Mouse (Mus musculus): ENCODE measurements around the gene Amh. TPM values are rescaled to one million over a fixed set of nuclear protein-coding genes. Genes with fewer than 3 reads are reported as not detected.

The Amh gene
- polyA plus RNA-seq, 1 experiment from 2014 or later: 0.12 TPM

DNA sequence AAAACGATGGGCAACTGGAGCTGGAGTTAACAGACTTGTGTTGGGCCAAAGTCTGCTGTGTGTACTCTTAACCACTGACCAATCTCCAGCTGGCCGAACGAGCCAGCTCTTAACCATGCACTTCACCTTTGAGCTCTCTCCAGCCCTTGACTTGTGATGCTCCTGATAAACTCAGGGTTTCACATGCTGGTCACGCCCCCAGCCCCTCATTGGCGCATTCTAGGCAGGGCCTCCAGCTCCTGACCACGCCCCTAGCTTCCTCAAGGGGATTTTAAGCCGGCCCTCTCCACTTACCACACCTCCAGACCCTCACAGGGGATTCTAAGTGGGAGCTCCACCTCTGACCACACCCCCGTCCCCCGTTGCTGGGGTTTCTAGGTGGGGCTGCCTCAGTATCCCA, 26.1 kb downstream of the Amh start:
- Histone ChIP-seq H3K36me3 (ENCODE audit: control insufficient read depth, insufficient read depth, low read length) (peaks cover 30% of the 10 kb centered on the region), H3K9me3 (ENCODE audit: control insufficient read depth, low read length) (0 out of 2 replicates have a peak, but pooled peaks cover 6% of the 10 kb centered on the region), H3K27me3 (ENCODE audit: control insufficient read depth, insufficient read depth, low read length) (peaks cover 30% of the 10 kb centered on the region), H3K4me2 (ENCODE audit: low read length) (no peak overlapping the region), H3K27ac (replicated peaks in 1 of 2; ENCODE audit: control insufficient read depth in 1 of 2, insufficient read depth in 1 of 2, low read depth in 2 of 2, low read length in 2 of 2) (no peak overlapping the region), H3K4me1 (ENCODE audit: control insufficient read depth in 2 of 2, insufficient read depth in 2 of 2, low read length in 2 of 2) (peaks cover 7 to 29% of the 10 kb centered on the region in 2 experiments; a peak in 3 of 4 replicates), H3K4me3 (ENCODE audit: control insufficient read depth in 1 of 2, insufficient read depth in 1 of 2, low read depth in 1 of 2, low read length in 2 of 2) (no peak overlapping the region), H3K9ac (ENCODE audit: low read length) (no peak overlapping the region)
- WGBS: 9% methylated on average over 9 of the region's 9 CpGs
- ATAC-seq (ENCODE audit: insufficient number of reproducible peaks, insufficient read depth, low FRiP score, low read depth): no peak

DNA sequence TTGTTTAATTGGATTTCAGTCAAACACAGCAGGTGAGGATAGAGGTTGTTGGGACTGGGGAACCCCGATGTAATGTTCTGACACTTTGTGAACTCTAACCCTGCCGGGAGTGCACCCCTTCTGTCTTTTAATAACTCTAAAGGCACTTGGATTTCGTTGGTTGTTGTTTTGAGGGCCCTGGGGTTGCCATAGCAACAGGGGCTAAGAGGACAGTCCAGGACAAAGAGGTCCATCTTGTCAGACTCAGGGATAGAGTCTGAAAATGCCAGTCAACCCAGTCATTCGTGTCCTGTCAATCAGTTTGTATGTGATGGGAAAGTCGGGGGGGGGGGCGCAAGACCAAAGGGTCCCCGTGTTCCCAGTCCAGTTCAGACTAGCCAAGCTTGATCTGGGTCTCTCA, 27.8 kb downstream of the Amh start:
- Histone ChIP-seq H3K27ac (replicated peaks in 1 of 2; ENCODE audit: control insufficient read depth in 1 of 2, insufficient read depth in 1 of 2, low read depth in 2 of 2, low read length in 2 of 2) (no peak overlapping the region), H3K9ac (ENCODE audit: low read length) (no peak overlapping the region), H3K4me2 (ENCODE audit: low read length) (no peak overlapping the region), H3K4me1 (ENCODE audit: control insufficient read depth in 2 of 2, insufficient read depth in 2 of 2, low read length in 2 of 2) (peaks cover 20 to 41% of the 10 kb centered on the region in 2 experiments), H3K4me3 (ENCODE audit: control insufficient read depth in 1 of 2, insufficient read depth in 1 of 2, low read depth in 1 of 2, low read length in 2 of 2) (no peak overlapping the region), H3K27me3 (ENCODE audit: control insufficient read depth, insufficient read depth, low read length) (peaks cover 41% of the 10 kb centered on the region), H3K9me3 (ENCODE audit: control insufficient read depth, low read length) (0 out of 2 replicates have a peak, but pooled peaks cover 6% of the 10 kb centered on the region), H3K36me3 (ENCODE audit: control insufficient read depth, insufficient read depth, low read length) (peaks cover 26% of the 10 kb centered on the region)
- ATAC-seq (ENCODE audit: insufficient number of reproducible peaks, insufficient read depth, low FRiP score, low read depth): no peak
- WGBS: 62% methylated on average over 7 of the region's 7 CpGs

DNA sequence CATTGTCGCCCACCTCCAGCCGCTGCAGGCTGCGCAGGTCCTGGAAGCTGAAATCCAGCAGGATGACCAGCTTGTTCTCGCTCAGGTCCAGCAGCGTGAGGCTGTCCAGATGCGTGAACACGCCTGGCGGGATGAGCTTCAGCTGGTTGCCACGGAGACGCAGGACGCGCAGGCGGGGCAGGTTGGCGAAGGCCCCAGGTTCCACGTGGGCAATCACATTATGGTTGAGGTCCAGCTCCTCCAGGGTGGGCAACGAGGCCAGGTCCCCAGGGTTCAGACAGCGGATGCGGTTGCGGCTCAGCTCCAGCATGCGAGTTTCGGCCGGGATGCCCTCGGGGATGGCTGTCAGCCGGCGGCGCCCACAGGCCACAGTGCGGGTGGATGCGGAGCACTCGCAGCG, 30.6 kb downstream of the Amh start:
- H3K4me2 ChIP-seq (ENCODE audit: low read length): no peak overlapping the region
- no peak overlapping the region for H3K4me3 ChIP-seq (ENCODE audit: control insufficient read depth in 1 of 2, insufficient read depth in 1 of 2, low read depth in 1 of 2, low read length in 2 of 2)
- H3K4me1 ChIP-seq (ENCODE audit: control insufficient read depth in 2 of 2, insufficient read depth in 2 of 2, low read length in 2 of 2): peaks cover 23 to 33% of the 10 kb centered on the region in 2 experiments
- peaks cover 41% of the 10 kb centered on the region for H3K27me3 ChIP-seq (ENCODE audit: control insufficient read depth, insufficient read depth, low read length)
- H3K36me3 ChIP-seq (ENCODE audit: control insufficient read depth, insufficient read depth, low read length): peaks cover 2% of the 10 kb centered on the region
- 61% methylated on average over 30 of the region's 30 CpGs for WGBS
- H3K9ac ChIP-seq (ENCODE audit: low read length): peak overlapping the region; percentile 17; the same call in 1 of the 2 replicates
- no peak for ATAC-seq (ENCODE audit: insufficient number of reproducible peaks, insufficient read depth, low FRiP score, low read depth)
- 0 out of 2 replicates have a peak, but pooled peaks cover 6% of the 10 kb centered on the region for H3K9me3 ChIP-seq (ENCODE audit: control insufficient read depth, low read length)
- H3K27ac ChIP-seq (replicated peaks in 1 of 2; ENCODE audit: control insufficient read depth in 1 of 2, insufficient read depth in 1 of 2, low read depth in 2 of 2, low read length in 2 of 2): no peak overlapping the region

DNA sequence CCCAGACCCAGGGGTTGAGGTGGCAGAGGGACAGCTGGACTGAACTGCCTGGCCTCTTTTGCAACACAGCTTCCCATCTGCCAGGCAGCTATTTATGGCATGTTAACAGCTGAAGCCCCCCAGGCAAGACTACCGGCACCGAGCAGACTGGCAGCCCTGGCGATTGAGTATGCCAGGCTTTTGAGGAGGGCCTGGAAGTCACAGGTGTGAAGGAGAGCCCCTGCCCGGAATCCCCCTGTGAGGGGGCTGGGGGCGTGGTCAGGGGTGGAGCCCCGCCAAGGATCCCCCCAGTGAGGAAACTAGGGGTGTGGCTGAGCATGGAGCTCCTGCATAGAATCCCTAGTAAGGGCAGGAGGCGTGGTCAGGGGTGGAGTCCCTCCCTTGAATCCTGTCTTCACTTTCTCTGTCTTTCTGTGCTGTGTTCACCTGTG, 31.9 kb downstream of the Amh start:
- Histone ChIP-seq H3K36me3 (ENCODE audit: control insufficient read depth, insufficient read depth, low read length) (no peaks in the 10 kb centered on the region), H3K27me3 (ENCODE audit: control insufficient read depth, insufficient read depth, low read length) (peaks cover 47% of the 10 kb centered on the region), H3K9ac (ENCODE audit: low read length) (no peak overlapping the region), H3K27ac (replicated peaks in 1 of 2; ENCODE audit: control insufficient read depth in 1 of 2, insufficient read depth in 1 of 2, low read depth in 2 of 2, low read length in 2 of 2) (peak overlapping the region; percentile 28 to 54), H3K4me1 (ENCODE audit: control insufficient read depth in 2 of 2, insufficient read depth in 2 of 2, low read length in 2 of 2) (peaks cover 21 to 26% of the 10 kb centered on the region in 2 experiments), H3K9me3 (ENCODE audit: control insufficient read depth, low read length) (0 out of 2 replicates have a peak, but pooled peaks cover 6% of the 10 kb centered on the region), H3K4me3 (ENCODE audit: control insufficient read depth in 1 of 2, insufficient read depth in 1 of 2, low read depth in 1 of 2, low read length in 2 of 2) (no peak overlapping the region), H3K4me2 (ENCODE audit: low read length) (no peak overlapping the region)
- 18% methylated on average over 7 of the region's 7 CpGs for WGBS
- ATAC-seq (ENCODE audit: insufficient number of reproducible peaks, insufficient read depth, low FRiP score, low read depth): no peak

DNA sequence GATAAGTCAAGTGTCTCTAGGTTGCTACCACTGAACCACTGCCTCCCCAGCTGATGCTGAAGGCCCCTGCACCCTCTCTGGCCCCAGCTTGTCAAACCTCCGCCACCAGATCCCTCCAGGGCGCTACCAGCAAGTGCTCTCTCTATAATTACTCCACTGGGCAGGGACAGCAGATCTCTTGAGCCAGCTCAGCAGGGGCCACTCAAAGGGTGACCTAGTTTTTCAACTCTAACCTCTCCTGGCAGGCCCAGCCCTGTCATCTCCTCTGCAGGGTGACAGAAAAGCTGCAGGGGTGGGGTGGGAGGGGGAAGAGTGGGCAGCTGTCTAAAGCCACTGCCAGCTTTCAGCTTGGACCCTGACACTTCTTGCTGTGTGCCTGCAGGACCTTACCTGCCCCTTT, 32.8 kb downstream of the Amh start:
- Histone ChIP-seq H3K4me2 (ENCODE audit: low read length) (peak overlapping the region; percentile 9; the same call in 1 of the 2 replicates), H3K9ac (ENCODE audit: low read length) (0 out of 2 replicates have a peak overlapping the region, but pooled peaks have one; percentile 0), H3K27me3 (ENCODE audit: control insufficient read depth, insufficient read depth, low read length) (peaks cover 56% of the 10 kb centered on the region), H3K9me3 (ENCODE audit: control insufficient read depth, low read length) (0 out of 2 replicates have a peak, but pooled peaks cover 6% of the 10 kb centered on the region), H3K27ac (replicated peaks in 1 of 2; ENCODE audit: control insufficient read depth in 1 of 2, insufficient read depth in 1 of 2, low read depth in 2 of 2, low read length in 2 of 2) (peak overlapping the region; percentile 54 to 62), H3K4me1 (ENCODE audit: control insufficient read depth in 2 of 2, insufficient read depth in 2 of 2, low read length in 2 of 2) (peaks cover 21 to 26% of the 10 kb centered on the region in 2 experiments), H3K4me3 (ENCODE audit: control insufficient read depth in 1 of 2, insufficient read depth in 1 of 2, low read depth in 1 of 2, low read length in 2 of 2) (no peak overlapping the region), H3K36me3 (ENCODE audit: control insufficient read depth, insufficient read depth, low read length) (no peaks in the 10 kb centered on the region)
- 13% methylated on average over 2 of the region's 2 CpGs for whole genome bisulfite sequencing
- ATAC-seq (ENCODE audit: insufficient number of reproducible peaks, insufficient read depth, low FRiP score, low read depth): peak; percentile 13; the same call in 1 of the 2 replicates

DNA sequence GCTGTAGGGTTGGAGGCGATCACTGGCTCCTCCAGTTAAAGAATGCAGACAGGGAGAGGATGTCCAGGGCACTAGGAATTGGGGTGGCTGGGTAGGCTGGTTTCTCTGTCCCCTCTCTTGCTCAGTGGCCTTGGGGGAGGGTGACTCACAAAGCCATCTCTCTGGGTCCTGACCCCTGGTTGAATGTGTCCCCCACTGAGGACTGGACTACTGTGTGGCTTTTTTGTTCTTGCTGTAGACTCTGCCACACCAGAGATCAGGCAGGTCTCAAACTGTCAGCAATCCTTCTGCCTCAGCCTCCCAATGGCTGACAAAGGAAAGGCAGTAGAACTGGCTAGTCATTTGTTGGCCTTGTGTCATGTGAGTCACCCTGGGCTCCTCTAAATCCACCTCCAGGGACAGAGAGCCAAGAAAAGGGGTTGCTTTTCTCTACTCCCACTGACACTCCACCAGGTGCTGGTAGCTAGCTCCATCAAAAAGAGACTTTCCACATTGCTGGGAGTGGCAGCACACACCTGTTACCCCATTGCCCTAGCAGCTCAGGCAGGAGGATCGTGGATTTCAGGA, 33.4 kb downstream of the Amh start:
- H3K9me3 ChIP-seq (ENCODE audit: control insufficient read depth, low read length): 0 out of 2 replicates have a peak, but pooled peaks cover 6% of the 10 kb centered on the region
- 0 out of 2 replicates have a peak overlapping the region, but pooled peaks have one; percentile 0 for H3K9ac ChIP-seq (ENCODE audit: low read length)
- no peak for ATAC-seq (ENCODE audit: insufficient number of reproducible peaks, insufficient read depth, low FRiP score, low read depth)
- WGBS: 63% methylated on average over 2 of the region's 2 CpGs
- H3K4me1 ChIP-seq (ENCODE audit: control insufficient read depth in 2 of 2, insufficient read depth in 2 of 2, low read length in 2 of 2): peaks cover 21 to 28% of the 10 kb centered on the region in 2 experiments
- no peak overlapping the region for H3K4me2 ChIP-seq (ENCODE audit: low read length)
- H3K4me3 ChIP-seq (ENCODE audit: control insufficient read depth in 1 of 2, insufficient read depth in 1 of 2, low read depth in 1 of 2, low read length in 2 of 2): no peak overlapping the region
- peak overlapping the region; percentile 54 to 62 for H3K27ac ChIP-seq (replicated peaks in 1 of 2; ENCODE audit: control insufficient read depth in 1 of 2, insufficient read depth in 1 of 2, low read depth in 2 of 2, low read length in 2 of 2)
- H3K27me3 ChIP-seq (ENCODE audit: control insufficient read depth, insufficient read depth, low read length): peaks cover 58% of the 10 kb centered on the region
- H3K36me3 ChIP-seq (ENCODE audit: control insufficient read depth, insufficient read depth, low read length): no peaks in the 10 kb centered on the region

DNA sequence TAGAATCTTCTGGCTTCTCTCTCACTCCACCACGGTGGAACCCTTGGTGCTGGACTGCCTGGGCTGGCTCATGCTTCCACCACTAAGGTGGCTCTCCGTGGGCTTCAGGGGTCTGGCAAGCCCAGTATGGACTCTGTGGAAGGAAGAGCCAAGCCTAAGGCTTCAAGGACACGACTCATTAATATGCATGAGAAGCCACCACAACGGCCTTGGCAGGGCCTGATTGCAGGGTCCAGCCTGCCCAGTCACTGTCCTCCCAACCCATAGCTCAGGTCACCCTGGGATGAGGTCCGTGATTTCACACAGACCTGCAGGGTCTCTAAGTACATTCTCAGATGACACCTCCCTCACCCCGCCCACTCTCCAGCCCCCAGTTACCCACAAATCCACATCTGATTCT, 34.8 kb downstream of the Amh start:
- Histone ChIP-seq H3K27ac (replicated peaks in 1 of 2; ENCODE audit: control insufficient read depth in 1 of 2, insufficient read depth in 1 of 2, low read depth in 2 of 2, low read length in 2 of 2) (no peak overlapping the region), H3K4me2 (ENCODE audit: low read length) (no peak overlapping the region), H3K4me1 (ENCODE audit: control insufficient read depth in 2 of 2, insufficient read depth in 2 of 2, low read length in 2 of 2) (peaks cover 20 to 36% of the 10 kb centered on the region in 2 experiments), H3K9ac (ENCODE audit: low read length) (no peak overlapping the region), H3K27me3 (ENCODE audit: control insufficient read depth, insufficient read depth, low read length) (peaks cover 58% of the 10 kb centered on the region), H3K36me3 (ENCODE audit: control insufficient read depth, insufficient read depth, low read length) (no peaks in the 10 kb centered on the region), H3K9me3 (ENCODE audit: control insufficient read depth, low read length) (0 out of 2 replicates have a peak, but pooled peaks cover 3% of the 10 kb centered on the region), H3K4me3 (ENCODE audit: control insufficient read depth in 1 of 2, insufficient read depth in 1 of 2, low read depth in 1 of 2, low read length in 2 of 2) (no peak overlapping the region)
- 55% methylated on average over 6 of the region's 6 CpGs for WGBS
- no peak for ATAC-seq (ENCODE audit: insufficient number of reproducible peaks, insufficient read depth, low FRiP score, low read depth)
